Mouse (Mus musculus): ENCODE results near the gene Mettl23. TPM values are rescaled to one million over a fixed set of nuclear protein-coding genes. Genes with fewer than 3 reads are reported as not detected.
"Not testable (repeated sequence)": the region's sequence is repeated elsewhere in the genome, so short reads cannot be mapped to it uniquely, and the experiment has no call there.

Gene Mettl23
- polyA plus RNA-seq, 1 experiment from 2014 or later, result 33.0 TPM

DNA sequence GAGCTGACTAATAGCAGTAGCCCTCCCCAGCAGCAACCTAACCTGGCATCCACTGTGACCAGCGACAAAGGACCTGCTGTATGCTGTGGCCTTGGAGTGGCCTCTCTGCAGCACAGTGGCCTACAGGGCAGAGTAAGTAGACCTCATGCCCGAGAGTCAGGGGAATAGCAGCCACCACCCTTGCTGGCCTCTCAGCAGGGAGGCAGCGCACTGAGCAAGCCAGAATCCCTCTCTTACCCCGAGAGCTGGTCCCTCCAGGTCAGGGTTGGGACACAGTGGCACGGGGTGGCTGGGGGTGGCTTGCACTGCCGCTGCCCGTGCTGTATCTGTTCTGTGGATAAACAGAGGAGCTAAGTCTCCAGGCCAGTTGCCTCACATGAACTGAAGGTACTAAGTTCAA, 3.5 kb upstream of the Mettl23 start:
- Histone ChIP-seq H3K27me3 (ENCODE audit: control insufficient read depth, insufficient read depth, low read depth, low read length) (no peaks in the 10 kb centered on the region), H3K4me2 (ENCODE audit: low read depth, low read length) (no peak overlapping the region), H3K9ac (ENCODE audit: low read depth, low read length) (no peak overlapping the region), H3K27ac (ENCODE audit: low read length) (0 out of 2 replicates have a peak overlapping the region, but pooled peaks have one; percentile 21), H3K4me3 (ENCODE audit: low read depth, low read length) (no peak overlapping the region), H3K36me3 (ENCODE audit: control insufficient read depth, insufficient read depth) (peaks cover 49% of the 10 kb centered on the region), H3K4me1 (ENCODE audit: control insufficient read depth, low read depth, low read length) (peaks cover 27% of the 10 kb centered on the region), H3K9me3 (replicated peaks; ENCODE audit: control insufficient read depth, low read length) (no peaks in the 10 kb centered on the region)
- WGBS (ENCODE audit: insufficient replicate concordance), result 70% methylated on average over 7 of the region's 7 CpGs
- no peak for ATAC-seq (ENCODE audit: low read depth)

- peaks cover 42% of the 10 kb centered on the region for H3K36me3 ChIP-seq (ENCODE audit: control insufficient read depth, insufficient read depth)
- H3K4me2 ChIP-seq (ENCODE audit: low read depth, low read length), result peak overlapping the region; percentile 98
- no peaks in the 10 kb centered on the region for H3K27me3 ChIP-seq (ENCODE audit: control insufficient read depth, insufficient read depth, low read depth, low read length)
- peak overlapping the region; percentile 7; the same call in 1 of the 2 replicates for H3K9ac ChIP-seq (ENCODE audit: low read depth, low read length)
- WGBS (ENCODE audit: insufficient replicate concordance), result 62% methylated on average over 4 of the region's 4 CpGs
- no peak for ATAC-seq (ENCODE audit: low read depth)
- H3K27ac ChIP-seq (ENCODE audit: low read length), result no peak overlapping the region
- peaks cover 28% of the 10 kb centered on the region for H3K4me1 ChIP-seq (ENCODE audit: control insufficient read depth, low read depth, low read length)
- H3K9me3 ChIP-seq (replicated peaks; ENCODE audit: control insufficient read depth, low read length), result no peaks in the 10 kb centered on the region
- H3K4me3 ChIP-seq (ENCODE audit: low read depth, low read length), result peak overlapping the region; percentile 80
Observed at GRCm38 (mm10) chr11:116840748-116841147, 2.3 kb upstream of the Mettl23 start.

DNA sequence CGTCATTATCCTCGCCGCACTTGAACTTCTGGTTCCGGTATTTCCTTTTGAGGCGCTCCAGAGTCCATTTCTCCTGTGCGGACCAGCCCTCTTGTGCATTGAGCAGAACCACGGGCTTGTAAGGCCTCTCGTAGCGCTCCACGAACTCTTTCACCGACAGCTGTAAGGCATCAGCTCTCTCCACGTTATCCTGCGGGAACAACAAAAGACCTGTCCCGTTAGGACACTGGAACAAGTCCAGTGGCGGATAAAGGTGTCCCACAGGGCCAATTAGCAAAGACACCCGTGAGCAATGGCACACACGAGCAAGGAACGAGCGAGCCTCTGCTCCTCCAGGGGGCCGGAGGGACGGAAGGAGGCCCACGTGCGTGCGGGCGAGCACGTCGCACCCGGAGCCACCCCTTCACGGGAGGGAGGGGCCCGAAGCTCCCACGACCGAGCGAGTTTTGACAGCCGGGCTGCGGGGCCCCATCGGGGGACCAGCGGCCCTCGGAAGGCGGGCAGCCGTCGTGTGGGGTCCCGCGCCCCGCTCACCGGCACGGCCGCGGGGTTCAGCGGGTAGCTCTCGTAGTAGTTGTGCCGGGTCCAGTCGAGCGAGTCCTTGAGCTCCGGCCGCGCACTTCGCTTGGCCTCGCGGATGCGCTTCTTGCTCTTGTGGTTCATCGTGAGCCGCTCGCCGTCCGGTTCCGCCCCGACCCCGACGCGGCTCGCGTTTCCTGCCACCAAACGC, 382 bp upstream of the Mettl23 start:
- Histone ChIP-seq H3K4me3 (ENCODE audit: low read depth, low read length) (peak overlapping the region; percentile 80), H3K9me3 (replicated peaks; ENCODE audit: control insufficient read depth, low read length) (no peaks in the 10 kb centered on the region), H3K4me2 (ENCODE audit: low read depth, low read length) (peak overlapping the region; percentile 98), H3K27me3 (ENCODE audit: control insufficient read depth, insufficient read depth, low read depth, low read length) (no peaks in the 10 kb centered on the region), H3K4me1 (ENCODE audit: control insufficient read depth, low read depth, low read length) (peaks cover 28% of the 10 kb centered on the region), H3K36me3 (ENCODE audit: control insufficient read depth, insufficient read depth) (peaks cover 27% of the 10 kb centered on the region), H3K9ac (ENCODE audit: low read depth, low read length) (peak overlapping the region; percentile 95), H3K27ac (ENCODE audit: low read length) (peak overlapping the region; percentile 99)
- peak; percentile 63 for ATAC-seq (ENCODE audit: low read depth)
- WGBS (ENCODE audit: insufficient replicate concordance), result under 1% methylated on average over 69 of the region's 73 CpGs

- no peak overlapping the region for H3K27ac ChIP-seq (ENCODE audit: low read length)
- 73% methylated on average over 4 of the region's 4 CpGs for WGBS (ENCODE audit: insufficient replicate concordance)
- peaks cover 33% of the 10 kb centered on the region for H3K36me3 ChIP-seq (ENCODE audit: control insufficient read depth, insufficient read depth)
- no peak overlapping the region for H3K9ac ChIP-seq (ENCODE audit: low read depth, low read length)
- no peak overlapping the region for H3K4me3 ChIP-seq (ENCODE audit: low read depth, low read length)
- no peak overlapping the region for H3K4me2 ChIP-seq (ENCODE audit: low read depth, low read length)
- no peaks in the 10 kb centered on the region for H3K9me3 ChIP-seq (replicated peaks; ENCODE audit: control insufficient read depth, low read length)
- ATAC-seq (ENCODE audit: low read depth), result no peak
- no peaks in the 10 kb centered on the region for H3K27me3 ChIP-seq (ENCODE audit: control insufficient read depth, insufficient read depth, low read depth, low read length)
- H3K4me1 ChIP-seq (ENCODE audit: control insufficient read depth, low read depth, low read length), result peaks cover 8% of the 10 kb centered on the region
Observed at GRCm38 (mm10) chr11:116846593-116847181, 3.6 kb downstream of the Mettl23 start.

DNA sequence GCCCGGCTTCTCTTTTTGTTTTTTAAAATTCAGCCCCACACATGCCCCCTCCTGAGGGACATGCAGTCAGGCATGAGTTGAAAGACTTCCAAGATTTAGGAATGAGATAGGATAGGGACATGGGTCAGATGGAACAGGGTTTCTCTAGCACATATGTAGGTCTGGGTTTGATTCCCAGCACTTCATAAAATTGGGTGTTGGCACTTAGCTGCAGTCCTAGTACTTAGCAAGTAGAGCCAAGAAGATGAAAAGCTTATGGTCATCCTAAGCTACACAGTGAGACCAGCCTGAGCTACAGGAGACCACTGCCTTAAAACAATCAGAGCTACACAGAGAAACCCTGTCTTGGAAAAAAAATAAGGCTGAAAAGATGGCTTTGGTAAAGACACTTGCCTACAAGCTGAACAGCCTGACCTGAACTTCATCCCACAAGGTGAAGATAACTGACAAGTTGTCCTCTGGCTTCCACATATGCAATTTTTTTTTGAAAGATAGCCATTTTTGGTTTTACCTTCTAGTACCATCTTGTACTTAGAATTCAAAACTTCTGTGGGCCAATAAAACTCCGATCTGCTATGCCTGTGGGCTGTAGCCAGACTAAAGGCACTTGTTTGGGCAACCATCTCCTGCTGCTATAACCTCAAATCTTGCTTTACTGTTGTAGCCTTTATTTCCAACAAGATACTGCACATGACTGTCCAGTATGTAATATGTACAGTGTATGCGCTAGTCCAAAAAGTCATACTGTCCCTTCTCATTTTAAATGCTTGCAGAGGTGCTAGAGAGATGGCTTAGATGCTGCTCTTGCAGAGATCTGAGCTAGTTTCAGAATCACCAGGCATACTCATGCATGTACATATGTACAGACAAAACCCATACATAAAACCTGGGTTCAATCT, 4.4 kb downstream of the Mettl23 start:
- no peak overlapping the region for H3K27ac ChIP-seq (ENCODE audit: low read length)
- no peaks in the 10 kb centered on the region for H3K9me3 ChIP-seq (replicated peaks; ENCODE audit: control insufficient read depth, low read length)
- no peak overlapping the region for H3K9ac ChIP-seq (ENCODE audit: low read depth, low read length)
- no peak overlapping the region for H3K4me2 ChIP-seq (ENCODE audit: low read depth, low read length)
- H3K36me3 ChIP-seq (ENCODE audit: control insufficient read depth, insufficient read depth), result peaks cover 35% of the 10 kb centered on the region
- WGBS (ENCODE audit: insufficient replicate concordance), result 90% methylated on average over 3 of the region's 3 CpGs
- no peaks in the 10 kb centered on the region for H3K27me3 ChIP-seq (ENCODE audit: control insufficient read depth, insufficient read depth, low read depth, low read length)
- H3K4me3 ChIP-seq (ENCODE audit: low read depth, low read length), result no peak overlapping the region
- no peak for ATAC-seq (ENCODE audit: low read depth)
- H3K4me1 ChIP-seq (ENCODE audit: control insufficient read depth, low read depth, low read length), result peaks cover 7% of the 10 kb centered on the region

DNA sequence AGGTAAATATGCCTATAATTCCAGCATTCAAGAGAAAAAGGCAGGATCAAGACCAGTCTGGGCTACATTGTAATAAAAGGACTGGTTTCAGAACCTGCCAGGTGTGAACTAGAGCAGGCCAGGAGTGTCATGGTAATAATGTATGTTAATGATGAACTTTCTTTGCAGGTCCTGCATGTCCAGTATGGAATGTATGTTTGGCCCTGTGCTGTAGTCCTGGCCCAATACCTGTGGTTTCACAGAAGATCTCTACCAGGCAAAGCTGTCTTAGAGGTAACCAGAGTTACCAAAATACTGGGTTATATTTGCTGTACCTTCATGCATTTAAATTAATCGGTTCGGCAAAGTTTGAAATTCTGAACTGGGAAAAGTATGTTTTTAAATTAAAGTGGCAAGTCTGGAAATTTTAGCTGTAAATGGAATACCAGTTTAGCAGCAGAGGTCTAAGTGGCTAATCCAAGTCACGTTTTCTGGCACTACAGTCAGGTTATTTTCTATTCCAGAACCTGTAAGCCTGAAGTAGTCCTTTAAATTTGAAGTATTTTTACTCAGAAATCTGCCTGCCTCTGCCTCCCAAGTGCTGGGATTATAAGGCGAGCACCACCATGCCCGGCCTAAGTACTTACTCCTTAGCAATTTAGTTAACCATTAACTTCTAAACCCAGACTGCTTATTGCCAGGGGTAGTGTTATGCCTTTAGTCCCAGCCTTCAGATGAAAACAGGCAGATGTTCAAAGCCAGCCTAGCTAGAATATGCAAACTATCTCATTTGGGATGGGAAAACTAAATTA, 5.2 kb downstream of the Mettl23 start:
- Histone ChIP-seq H3K9me3 (replicated peaks; ENCODE audit: control insufficient read depth, low read length) (no peaks in the 10 kb centered on the region), H3K4me2 (ENCODE audit: low read depth, low read length) (no peak overlapping the region), H3K4me1 (ENCODE audit: control insufficient read depth, low read depth, low read length) (peaks cover 7% of the 10 kb centered on the region), H3K4me3 (ENCODE audit: low read depth, low read length) (no peak overlapping the region), H3K9ac (ENCODE audit: low read depth, low read length) (no peak overlapping the region), H3K27ac (ENCODE audit: low read length) (no peak overlapping the region), H3K36me3 (ENCODE audit: control insufficient read depth, insufficient read depth) (peaks cover 35% of the 10 kb centered on the region), H3K27me3 (ENCODE audit: control insufficient read depth, insufficient read depth, low read depth, low read length) (no peaks in the 10 kb centered on the region)
- no peak for ATAC-seq (ENCODE audit: low read depth)
- 63% methylated on average over 5 of the region's 5 CpGs for WGBS (ENCODE audit: insufficient replicate concordance)

DNA sequence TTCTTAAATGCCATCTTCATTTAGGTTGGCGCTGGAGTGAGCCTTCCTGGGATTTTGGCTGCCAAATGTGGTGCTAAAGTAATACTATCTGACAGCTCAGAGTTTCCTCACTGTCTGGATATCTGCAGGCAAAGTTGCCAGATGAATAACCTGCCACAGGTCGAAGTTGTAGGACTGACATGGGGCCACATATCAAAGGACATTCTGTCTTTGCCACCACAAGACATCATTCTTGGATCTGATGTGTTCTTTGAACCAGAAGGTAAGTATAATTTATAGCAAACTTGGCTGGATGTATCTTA, 5.8 kb downstream of the Mettl23 start:
- not testable (repeated sequence) for H3K9ac ChIP-seq (ENCODE audit: low read depth, low read length); H3K4me1 ChIP-seq (ENCODE audit: control insufficient read depth, low read depth, low read length); H3K27me3 ChIP-seq (ENCODE audit: control insufficient read depth, insufficient read depth, low read depth, low read length); H3K4me2 ChIP-seq (ENCODE audit: low read depth, low read length); H3K4me3 ChIP-seq (ENCODE audit: low read depth, low read length); H3K9me3 ChIP-seq (replicated peaks; ENCODE audit: control insufficient read depth, low read length); ATAC-seq (ENCODE audit: low read depth); H3K27ac ChIP-seq (ENCODE audit: low read length)
- WGBS (ENCODE audit: insufficient replicate concordance), result 64% methylated on average over 2 of the region's 2 CpGs
- H3K36me3 ChIP-seq (ENCODE audit: control insufficient read depth, insufficient read depth), result peaks cover 35% of the 10 kb centered on the region

GRCm38 (mm10) chr11:116849587-116849986, 6.5 kb downstream of the Mettl23 start:
- peaks cover 35% of the 10 kb centered on the region for H3K36me3 ChIP-seq (ENCODE audit: control insufficient read depth, insufficient read depth)
- no peak overlapping the region for H3K4me3 ChIP-seq (ENCODE audit: low read depth, low read length)
- no peaks in the 10 kb centered on the region for H3K9me3 ChIP-seq (replicated peaks; ENCODE audit: control insufficient read depth, low read length)
- no peak for ATAC-seq (ENCODE audit: low read depth)
- no peak overlapping the region for H3K27ac ChIP-seq (ENCODE audit: low read length)
- H3K27me3 ChIP-seq (ENCODE audit: control insufficient read depth, insufficient read depth, low read depth, low read length), result no peaks in the 10 kb centered on the region
- H3K9ac ChIP-seq (ENCODE audit: low read depth, low read length), result no peak overlapping the region
- no peak overlapping the region for H3K4me2 ChIP-seq (ENCODE audit: low read depth, low read length)
- peaks cover 7% of the 10 kb centered on the region for H3K4me1 ChIP-seq (ENCODE audit: control insufficient read depth, low read depth, low read length)
